Mouse (Mus musculus) CH12.LX (cell line): ENCODE measurements around the gene Ing4. TPM values are rescaled to one million over a fixed set of nuclear protein-coding genes. Genes with fewer than 3 reads are reported as not detected.

Experiments used
- DNase-seq: peaks from one replicate; pipeline ENCODE4 v3.0.0-alpha.2; 2013; ENCODE audit errors: extremely low read depth
- H3K27ac ChIP-seq: 2 replicates; pipeline ENCODE4 v1.5.1; 2012; ENCODE audit warnings: low read depth, mild to moderate bottlenecking, control low read depth, moderate library complexity; ENCODE audit not compliant: insufficient read depth
- H3K27me3 ChIP-seq: replicated peaks from 2 replicates; pipeline ENCODE3; 2012; ENCODE audit warnings: inconsistent platforms
- H3K36me3 ChIP-seq, 2 experiments: replicated peaks in 1 of 2; 2 replicates each; pipeline versions ENCODE3 to v1.6.1; 2012; ENCODE audit warnings: inconsistent platforms in 1 of 2, low read length in 1 of 2, mild to moderate bottlenecking in 1 of 2, mixed read lengths in 1 of 2, moderate library complexity in 1 of 2; ENCODE audit not compliant: control insufficient read depth in 1 of 2, insufficient read depth in 1 of 2
- H3K4me1 ChIP-seq, 2 experiments: 2 replicates each; pipeline ENCODE4 v1.6.1; 2012; ENCODE audit warnings: inconsistent platforms in 1 of 2, moderate library complexity in 1 of 2; ENCODE audit not compliant: insufficient read depth in 2 of 2, control insufficient read depth in 1 of 2
- H3K4me2 ChIP-seq: 2 replicates; pipeline ENCODE4 v1.6.1; 2012; ENCODE audit warnings: low read depth, mild to moderate bottlenecking, control low read depth; ENCODE audit not compliant: poor library complexity, insufficient read depth, severe bottlenecking
- H3K4me3 ChIP-seq, 3 experiments: fragments of 150-350 bp in 1 of 3; sonication (generic) in 1 of 3; replicated peaks in 1 of 3; 2 replicates each; pipeline versions ENCODE3 to v1.5.1; 2011 to 2012; ENCODE audit warnings: low read depth in 2 of 3, low read length in 2 of 3, mild to moderate bottlenecking in 2 of 3, moderate library complexity in 2 of 3, control low read depth in 1 of 3, improper control_type of control experiment in 1 of 3, inconsistent platforms in 1 of 3, mixed read lengths in 1 of 3; ENCODE audit not compliant: poor library complexity in 1 of 3
- H3K79me2 ChIP-seq: replicated peaks from 2 replicates; pipeline ENCODE4 v1.6.1; 2012; ENCODE audit warnings: mild to moderate bottlenecking, moderate library complexity; ENCODE audit not compliant: control insufficient read depth, poor library complexity, insufficient read depth, severe bottlenecking; ENCODE audit errors: extremely low read depth
- H3K9ac ChIP-seq: 2 replicates; pipeline ENCODE4 v1.6.1; 2012; ENCODE audit warnings: low read depth, mild to moderate bottlenecking, control low read depth, moderate library complexity; ENCODE audit not compliant: insufficient read depth
- H3K9me3 ChIP-seq: replicated peaks from 2 replicates; pipeline ENCODE3; 2012; ENCODE audit warnings: low read length, inconsistent platforms, mixed read lengths
- BHLHE40 ChIP-seq: IDR thresholded peaks from 2 replicates; pipeline ENCODE4 v1.6.1; 2011; ENCODE audit warnings: mild to moderate bottlenecking, low read depth, low read length, improper control_type of control experiment
- CHD1 ChIP-seq: IDR thresholded peaks from 2 replicates; pipeline ENCODE4 v1.6.1; 2012; ENCODE audit warnings: low read depth, low read length, improper control_type of control experiment, inconsistent platforms
- CHD2 ChIP-seq: IDR thresholded peaks from 2 replicates; pipeline ENCODE4 v1.6.1; 2011; ENCODE audit warnings: low read length, improper control_type of control experiment
- CTCF ChIP-seq, 2 experiments: IDR thresholded peaks in 1 of 2; conservative IDR thresholded peaks in 1 of 2; 2 replicates each; pipeline ENCODE4 v1.5.1; 2011 to 2012; ENCODE audit warnings: low read depth in 2 of 2, low read length in 2 of 2, improper control_type of control experiment in 1 of 2, inconsistent platforms in 1 of 2, mild to moderate bottlenecking in 1 of 2, moderate library complexity in 1 of 2
- EP300 ChIP-seq: IDR thresholded peaks from 2 replicates; pipeline ENCODE4 v1.6.1; 2011; ENCODE audit warnings: low read length, improper control_type of control experiment
- GABPA ChIP-seq: IDR thresholded peaks from 2 replicates; pipeline ENCODE4 v1.6.1; 2012; ENCODE audit warnings: low read depth, low read length, improper control_type of control experiment, inconsistent platforms; ENCODE audit not compliant: insufficient replicate concordance
- HCFC1 ChIP-seq: IDR thresholded peaks from 2 replicates; pipeline ENCODE4 v1.6.1; 2012; ENCODE audit warnings: low read depth, mild to moderate bottlenecking, inconsistent platforms, low read length, improper control_type of control experiment
- IRF4 ChIP-seq: IDR thresholded peaks from 2 replicates; pipeline ENCODE4 v1.6.1; 2014; ENCODE audit warnings: low read depth, mild to moderate bottlenecking, inconsistent platforms, low read length, improper control_type of control experiment
- JUN ChIP-seq: IDR thresholded peaks from 2 replicates; pipeline ENCODE4 v1.6.1; 2011; ENCODE audit warnings: low read depth, mild to moderate bottlenecking, low read length, improper control_type of control experiment, moderate library complexity; ENCODE audit not compliant: insufficient read depth
- JUND ChIP-seq: conservative IDR thresholded peaks from 2 replicates; pipeline ENCODE4 v1.6.1; 2011; ENCODE audit warnings: low read depth, low read length, improper control_type of control experiment
- KAT2A ChIP-seq: IDR thresholded peaks from 2 replicates; pipeline ENCODE4 v1.6.1; 2012; ENCODE audit warnings: low read length, improper control_type of control experiment, inconsistent platforms; ENCODE audit not compliant: insufficient replicate concordance
- MEF2A ChIP-seq: IDR thresholded peaks from 2 replicates; pipeline ENCODE4 v1.6.1; 2014; ENCODE audit warnings: low read depth, mild to moderate bottlenecking, inconsistent platforms, low read length, improper control_type of control experiment, borderline replicate concordance
- MYC ChIP-seq: IDR thresholded peaks from 2 replicates; pipeline ENCODE4 v1.6.1; 2011; ENCODE audit warnings: low read depth, mild to moderate bottlenecking, improper control_type of control experiment, low read length
- NRF1 ChIP-seq: IDR thresholded peaks from 2 replicates; pipeline ENCODE4 v1.6.1; 2014; ENCODE audit warnings: low read depth, mild to moderate bottlenecking, inconsistent platforms, low read length, improper control_type of control experiment, moderate library complexity
- POLR2A ChIP-seq: IDR thresholded peaks from 2 replicates; pipeline ENCODE4 v1.6.1; 2011; ENCODE audit warnings: low read depth, mild to moderate bottlenecking, improper control_type of control experiment, low read length
- POLR2AphosphoS2 ChIP-seq: IDR thresholded peaks from 2 replicates; pipeline ENCODE4 v1.6.1; 2011; ENCODE audit warnings: low read depth, low read length, improper control_type of control experiment
- RAD21 ChIP-seq: IDR thresholded peaks from 2 replicates; pipeline ENCODE4 v1.6.1; 2011; ENCODE audit warnings: low read depth, mild to moderate bottlenecking, low read length, improper control_type of control experiment, moderate library complexity
- TCF12 ChIP-seq: IDR thresholded peaks from 2 replicates; pipeline ENCODE4 v1.6.1; 2014; ENCODE audit warnings: low read depth, mild to moderate bottlenecking, inconsistent platforms, low read length, improper control_type of control experiment
- USF1 ChIP-seq: IDR thresholded peaks from 2 replicates; pipeline ENCODE4 v1.6.1; 2014; ENCODE audit warnings: low read depth, mild to moderate bottlenecking, inconsistent platforms, low read length, improper control_type of control experiment
- USF2 ChIP-seq: conservative IDR thresholded peaks from 2 replicates; pipeline ENCODE4 v1.6.1; 2011; ENCODE audit warnings: low read depth, low read length, improper control_type of control experiment
- ZC3H11A ChIP-seq: IDR thresholded peaks from 2 replicates; pipeline ENCODE4 v1.6.1; 2012; ENCODE audit warnings: low read depth, mild to moderate bottlenecking, inconsistent platforms, low read length, improper control_type of control experiment
- ZKSCAN1 ChIP-seq: IDR thresholded peaks from 2 replicates; pipeline ENCODE4 v1.6.1; 2012; ENCODE audit warnings: low read depth, inconsistent platforms, low read length, improper control_type of control experiment, borderline replicate concordance
- ZMIZ1 ChIP-seq: IDR thresholded peaks from 2 replicates; pipeline ENCODE4 v1.6.1; 2012; ENCODE audit warnings: low read depth, mild to moderate bottlenecking, inconsistent platforms, low read length, improper control_type of control experiment
- dilution Hi-C: fragments of 300-500 bp; cut with MboI; formaldehyde crosslinking; loops from 2 replicates; pipeline ENCODE4 v1.14.3; 2020; ENCODE audit warnings: low sequenced_read_pairs; ENCODE audit not compliant: extremely low pct_unique_long_range_greater_than_20kb, extremely low pct_ligation_motif_present
- in situ Hi-C: fragments of 300-500 bp; cut with MboI; formaldehyde crosslinking; loops from 3 replicates; pipeline ENCODE4 v1.14.3; 2019; ENCODE audit warnings: low sequenced_read_pairs, low pct_ligation_motif_present, low pct_unique_long_range_greater_than_20kb, mixed read lengths
- polyA plus RNA-seq: library from polyadenylated mRNA; unstranded; fragments of >175 nt; gene quantifications from 2 replicates; pipeline ENCODE4 v1.2.1, GENCODE M21; 2012; ENCODE audit warnings: low read depth; ENCODE audit not compliant: insufficient read length
- total RNA-seq, 2 experiments: library from RNA; depleted of rRNA; stranded (reverse); fragments of 300-350 nt in 1 of 2; fragments of >200 nt in 1 of 2; gene quantifications; 2 replicates each; pipeline ENCODE4 v1.2.3; 2012 to 2014

Gene Ing4
- total and polyA plus RNA-seq, 3 experiments, result 21.3 to 31.3 (median 27.3) TPM

GRCm38 (mm10) chr6:125097346-125097689 is 57.8 kb downstream of the Ing4 start:
- dilution Hi-C loops, result no loop called here

GRCm38 (mm10) chr6:125097951-125098350 is 58.4 kb downstream of the Ing4 start:
- Histone ChIP-seq H3K27me3 (no peaks in the 10 kb centered on the region), H3K4me1 (peaks cover 16 to 35% of the 10 kb centered on the region in 2 experiments)
- in situ Hi-C loops, result loop anchor here (10.0 kb wide), 1 partner anchor 53 kb away; the partner anchor contains the start of gene Acrbp

More at GRCm38 (mm10) chr6:125097346-125097689, 57.8 kb downstream of the Ing4 start:
- in situ Hi-C loops, result loop anchor here (10.0 kb wide), 1 partner anchor 53 kb away; the partner anchor contains the start of gene Acrbp
- Histone ChIP-seq H3K9ac (peak overlapping the region; percentile 88), H3K4me3 (peak overlapping the region; percentile 93 to 98 (median 94)), H3K27ac (peak overlapping the region; percentile 11; the same call in 1 of the 2 replicates), H3K36me3 (peaks cover 45 to 48% of the 10 kb centered on the region in 2 experiments), H3K9me3 (no peaks in the 10 kb centered on the region), H3K4me2 (peak overlapping the region; percentile 86), H3K4me1 (peaks cover 16 to 35% of the 10 kb centered on the region in 2 experiments), H3K79me2 (peaks cover 42% of the 10 kb centered on the region), H3K27me3 (no peaks in the 10 kb centered on the region)
- no peak for DNase-seq
- TF ChIP-seq POLR2AphosphoS2 (no peak), CTCF (conservative IDR thresholded peaks at IDR 0.05 in 1 of 2, IDR thresholded peaks at IDR 0.05 in 1 of 2; ENCODE audit: low read depth in 2 of 2, low read length in 2 of 2) (no peak), CHD1 (no peak), ZMIZ1 (no peak), BHLHE40 (no peak), IRF4 (no peak), KAT2A (no peak), USF2 (no peak), HCFC1 (no peak), CHD2 (no peak), MEF2A (no peak), EP300 (no peak), USF1 (no peak), JUND (no peak), JUN (no peak), NRF1 (no peak), TCF12 (no peak)

More at GRCm38 (mm10) chr6:125097951-125098350, 58.4 kb downstream of the Ing4 start:
- H3K27ac ChIP-seq, result no peak overlapping the region
- H3K4me2 ChIP-seq, result peak overlapping the region; percentile 86
- no peaks in the 10 kb centered on the region for H3K9me3 ChIP-seq
- H3K9ac ChIP-seq, result peak overlapping the region; percentile 88
- DNase-seq, result no peak
- H3K79me2 ChIP-seq, result peaks cover 44% of the 10 kb centered on the region
- dilution Hi-C loops, result no loop called here
- peak overlapping the region; percentile 93 to 98 (median 94) for H3K4me3 ChIP-seq
- TF ChIP-seq GABPA (no peak), POLR2A (no peak), MYC (no peak), ZKSCAN1 (no peak), RAD21 (no peak), ZMIZ1 (no peak), ZC3H11A (no peak)
- peaks cover 50 to 54% of the 10 kb centered on the region in 2 experiments for H3K36me3 ChIP-seq
